Mouse (Mus musculus): ENCODE results near the gene Omd. TPM values are rescaled to one million over a fixed set of nuclear protein-coding genes. Genes with fewer than 3 reads are reported as not detected.

Gene Omd
- not detected in 2 replicates for polyA plus RNA-seq (2012; rRNA removed)

DNA sequence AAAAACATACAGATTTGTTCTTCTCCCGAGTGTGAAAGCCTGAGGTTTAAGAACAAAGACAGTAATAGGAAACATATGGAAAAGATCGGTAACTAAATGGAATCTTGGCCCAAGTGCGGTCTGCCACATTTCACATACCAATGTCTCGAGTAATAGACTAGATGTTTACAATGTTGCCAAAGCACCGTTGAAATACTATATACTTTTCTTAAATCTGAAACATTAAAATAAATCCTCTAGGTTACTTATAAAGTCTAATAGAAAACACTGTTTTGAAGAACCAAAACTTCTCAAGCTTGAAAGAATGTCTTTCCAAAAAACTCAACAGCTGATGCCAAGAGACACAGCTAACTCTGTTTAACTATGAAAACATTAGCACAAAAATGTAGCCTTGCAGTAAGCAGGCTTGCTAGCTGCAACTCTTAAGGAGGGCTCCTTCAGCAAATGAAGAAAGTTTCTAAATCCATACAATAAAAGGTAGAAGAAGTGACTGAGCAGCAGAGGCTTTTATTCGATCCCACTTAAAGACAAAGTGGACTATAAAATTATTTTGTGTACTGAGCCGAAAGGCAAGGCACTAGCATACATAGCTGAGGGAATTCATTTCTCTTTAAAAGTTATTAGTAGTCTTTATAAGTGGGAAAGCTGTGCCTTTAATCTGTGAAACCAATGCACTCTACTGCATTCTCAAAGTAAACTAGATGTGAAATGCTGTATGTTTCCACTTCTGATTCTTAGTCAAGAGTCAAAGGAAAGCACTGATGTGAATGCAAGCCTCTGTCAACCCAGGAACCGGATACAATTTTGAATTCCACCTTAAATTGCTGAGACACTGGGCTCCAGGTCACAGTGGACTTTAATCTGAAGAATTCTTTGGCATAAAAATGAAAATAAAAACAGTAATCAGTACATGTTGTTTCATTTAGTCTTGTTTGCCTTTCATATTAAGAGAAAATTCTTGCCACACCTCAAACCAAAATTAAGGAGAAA, at the start of gene Omd:
Omd (plus strand) TSS at position 922 of the 990 bp plus-strand sequence.
- 72% methylated on average over 8 of the region's 8 CpGs for WGBS
- H3K36me3 ChIP-seq (ENCODE audit: control insufficient read depth, insufficient read depth, low read length): no peaks in the 10 kb centered on the region
- H3K27me3 ChIP-seq (ENCODE audit: control insufficient read depth, insufficient read depth, low read length): no peaks in the 10 kb centered on the region
- no peak within 1 kb of the TSS for H3K27ac ChIP-seq (ENCODE audit: insufficient read depth, low read depth, low read length)
- TF ChIP-seq CTCF (IDR thresholded peaks at IDR 0.05; ENCODE audit: extremely low read depth, insufficient read length, insufficient replicate concordance, low read depth, low read length): no peak
- TF ChIP-seq POLR2A (IDR thresholded peaks at IDR 0.05; ENCODE audit: low read depth, low read length): no peak
- 0 out of 2 replicates have a peak, but pooled peaks cover 1% of the 10 kb centered on the region for H3K4me1 ChIP-seq (ENCODE audit: control insufficient read depth, insufficient read depth, insufficient read length, low read length)
- no peak within 1 kb of the TSS for H3K4me3 ChIP-seq (ENCODE audit: low read depth, low read length)

DNA sequence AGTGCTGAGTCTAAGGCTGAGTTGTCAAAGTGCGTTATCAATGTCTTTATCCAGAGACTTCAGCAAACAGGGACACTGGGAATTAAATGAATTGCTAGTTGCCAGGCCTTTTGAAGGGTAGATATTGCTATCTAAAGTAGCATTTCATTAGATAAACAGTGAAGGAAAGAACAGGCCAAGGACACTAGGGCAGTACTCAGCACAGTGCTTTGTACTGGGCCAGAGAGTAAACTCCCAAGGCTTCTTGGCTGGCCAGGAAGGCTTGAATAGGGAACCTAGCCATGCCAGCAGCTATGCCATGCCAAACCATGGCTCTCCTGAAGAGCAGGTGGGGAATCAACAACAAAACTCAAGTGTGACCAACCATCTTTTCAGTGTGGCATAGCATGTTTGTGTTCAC, 45.3 kb upstream of the Omd start:
- no peaks in the 10 kb centered on the region for H3K36me3 ChIP-seq (ENCODE audit: control insufficient read depth, insufficient read depth, low read length)
- no peak overlapping the region for H3K27ac ChIP-seq (ENCODE audit: insufficient read depth, low read depth, low read length)
- no peaks in the 10 kb centered on the region for H3K4me1 ChIP-seq (ENCODE audit: control insufficient read depth, insufficient read depth, insufficient read length, low read length)
- no peak overlapping the region for H3K4me3 ChIP-seq (ENCODE audit: low read depth, low read length)
- WGBS: 89% methylated on average over 1 of the region's 1 CpGs
- TF ChIP-seq POLR2A (IDR thresholded peaks at IDR 0.05; ENCODE audit: low read depth, low read length) (no peak), CTCF (IDR thresholded peaks at IDR 0.05; ENCODE audit: extremely low read depth, insufficient read length, insufficient replicate concordance, low read depth, low read length) (no peak)
- H3K27me3 ChIP-seq (ENCODE audit: control insufficient read depth, insufficient read depth, low read length): no peaks in the 10 kb centered on the region

DNA sequence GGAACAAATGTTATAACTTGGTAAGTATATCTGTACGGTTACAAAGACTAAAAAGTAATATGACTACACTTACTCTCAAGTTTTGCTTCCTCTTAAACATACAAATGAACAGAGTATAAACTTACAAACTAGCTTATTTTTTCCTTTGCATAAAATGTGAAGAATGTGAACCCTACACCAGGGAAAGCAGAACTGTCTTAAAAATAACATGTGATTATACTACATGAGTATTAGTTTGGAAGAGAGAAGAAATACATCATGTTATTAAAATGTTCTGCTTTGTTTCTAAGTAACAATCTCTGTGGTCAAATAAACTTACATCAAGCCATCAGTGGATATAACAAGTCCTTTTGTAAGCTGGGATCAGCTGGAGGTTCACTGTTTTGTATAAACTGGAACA, 43.6 kb upstream of the Omd start:
- WGBS: 76% methylated on average over 1 of the region's 1 CpGs
- TF ChIP-seq POLR2A (IDR thresholded peaks at IDR 0.05; ENCODE audit: low read depth, low read length): no peak
- TF ChIP-seq CTCF (IDR thresholded peaks at IDR 0.05; ENCODE audit: extremely low read depth, insufficient read length, insufficient replicate concordance, low read depth, low read length): no peak
- Histone ChIP-seq H3K27ac (ENCODE audit: insufficient read depth, low read depth, low read length) (no peak overlapping the region), H3K4me3 (ENCODE audit: low read depth, low read length) (no peak overlapping the region), H3K27me3 (ENCODE audit: control insufficient read depth, insufficient read depth, low read length) (no peaks in the 10 kb centered on the region), H3K36me3 (ENCODE audit: control insufficient read depth, insufficient read depth, low read length) (no peaks in the 10 kb centered on the region), H3K4me1 (ENCODE audit: control insufficient read depth, insufficient read depth, insufficient read length, low read length) (no peaks in the 10 kb centered on the region)

DNA sequence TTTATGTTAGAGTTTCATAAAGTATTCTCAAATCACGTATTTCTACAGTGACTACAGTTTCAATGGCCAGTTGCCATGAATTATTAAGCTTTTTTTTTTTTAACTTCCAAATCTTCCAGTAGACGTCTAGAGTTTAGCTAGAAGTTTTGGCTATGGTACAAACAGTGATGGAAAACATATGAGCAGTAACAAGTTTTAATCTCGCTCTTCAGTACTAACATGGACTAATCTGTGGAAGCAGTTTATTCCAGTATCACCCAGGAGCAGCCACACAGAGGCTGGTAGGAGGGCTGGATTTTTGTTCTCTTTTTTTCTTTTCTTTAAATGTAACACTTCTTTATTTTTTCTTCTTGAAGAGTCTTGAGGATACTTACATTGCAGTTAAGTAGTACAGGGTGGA, 38.0 kb upstream of the Omd start, which contains the start of gene Aspn:
Aspn (plus strand) TSS at position 165 of the 400 bp plus-strand sequence.
- Histone ChIP-seq H3K27ac (ENCODE audit: insufficient read depth, low read depth, low read length) (no peak within 1 kb of the TSS), H3K27me3 (ENCODE audit: control insufficient read depth, insufficient read depth, low read length) (no peaks in the 10 kb centered on the region), H3K36me3 (ENCODE audit: control insufficient read depth, insufficient read depth, low read length) (no peaks in the 10 kb centered on the region), H3K4me3 (ENCODE audit: low read depth, low read length) (no peak within 1 kb of the TSS), H3K4me1 (ENCODE audit: control insufficient read depth, insufficient read depth, insufficient read length, low read length) (no peaks in the 10 kb centered on the region)
- no peak for TF ChIP-seq CTCF (IDR thresholded peaks at IDR 0.05; ENCODE audit: extremely low read depth, insufficient read length, insufficient replicate concordance, low read depth, low read length)
- no peak for TF ChIP-seq POLR2A (IDR thresholded peaks at IDR 0.05; ENCODE audit: low read depth, low read length)
- WGBS: 70% methylated on average over 3 of the region's 3 CpGs

DNA sequence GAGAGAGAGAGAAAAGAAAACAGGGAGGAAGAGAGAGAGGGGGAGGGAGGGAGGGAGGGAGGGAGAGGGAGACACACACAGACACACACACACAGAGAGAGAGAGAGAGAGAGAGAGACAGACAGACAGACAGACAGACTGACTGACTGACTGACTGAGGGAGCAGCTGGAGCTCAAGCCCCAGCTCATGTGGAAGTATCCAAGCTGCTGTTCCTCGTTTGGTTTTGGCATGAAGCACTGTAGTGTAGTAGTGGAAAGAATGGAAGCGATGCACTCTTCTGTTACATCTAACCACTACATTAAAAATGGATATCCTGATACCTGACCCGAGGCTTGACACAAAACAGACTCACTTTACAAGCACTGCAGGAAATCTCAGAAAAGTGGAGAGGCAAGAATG, 36.6 kb upstream of the Omd start:
- 61% methylated on average over 3 of the region's 3 CpGs for WGBS
- no peaks in the 10 kb centered on the region for H3K27me3 ChIP-seq (ENCODE audit: control insufficient read depth, insufficient read depth, low read length)
- no peaks in the 10 kb centered on the region for H3K4me1 ChIP-seq (ENCODE audit: control insufficient read depth, insufficient read depth, insufficient read length, low read length)
- H3K27ac ChIP-seq (ENCODE audit: insufficient read depth, low read depth, low read length): peak overlapping the region; percentile 28; the same call in 1 of the 2 replicates
- no peaks in the 10 kb centered on the region for H3K36me3 ChIP-seq (ENCODE audit: control insufficient read depth, insufficient read depth, low read length)
- TF ChIP-seq POLR2A (IDR thresholded peaks at IDR 0.05; ENCODE audit: low read depth, low read length) (no peak), CTCF (IDR thresholded peaks at IDR 0.05; ENCODE audit: extremely low read depth, insufficient read length, insufficient replicate concordance, low read depth, low read length) (no peak)
- no peak overlapping the region for H3K4me3 ChIP-seq (ENCODE audit: low read depth, low read length)

DNA sequence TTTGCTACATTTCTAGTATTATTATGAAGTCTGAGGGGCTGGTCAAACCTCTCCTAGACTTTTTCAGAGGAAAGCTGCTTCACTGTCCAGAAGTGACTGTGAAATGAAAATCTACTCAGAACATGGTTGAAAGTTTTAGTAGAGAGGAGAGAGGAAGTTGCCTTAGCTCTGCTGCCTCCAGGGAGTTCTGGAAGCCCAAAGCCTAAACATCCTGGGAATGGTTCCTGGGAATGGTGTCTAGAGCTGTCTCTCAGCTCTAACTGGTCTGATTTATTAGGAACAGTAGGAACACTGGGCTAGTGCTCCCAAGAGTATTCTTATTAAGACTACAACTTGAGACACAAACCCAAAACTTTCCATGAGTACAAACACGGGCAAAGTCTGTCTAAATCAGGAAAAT, 35.7 kb upstream of the Omd start:
- 74% methylated on average over 1 of the region's 1 CpGs for WGBS
- TF ChIP-seq POLR2A (IDR thresholded peaks at IDR 0.05; ENCODE audit: low read depth, low read length) (no peak), CTCF (IDR thresholded peaks at IDR 0.05; ENCODE audit: extremely low read depth, insufficient read length, insufficient replicate concordance, low read depth, low read length) (no peak)
- no peaks in the 10 kb centered on the region for H3K27me3 ChIP-seq (ENCODE audit: control insufficient read depth, insufficient read depth, low read length)
- H3K27ac ChIP-seq (ENCODE audit: insufficient read depth, low read depth, low read length): 0 out of 2 replicates have a peak overlapping the region, but pooled peaks have one; percentile 29
- H3K36me3 ChIP-seq (ENCODE audit: control insufficient read depth, insufficient read depth, low read length): no peaks in the 10 kb centered on the region
- no peak overlapping the region for H3K4me3 ChIP-seq (ENCODE audit: low read depth, low read length)
- no peaks in the 10 kb centered on the region for H3K4me1 ChIP-seq (ENCODE audit: control insufficient read depth, insufficient read depth, insufficient read length, low read length)

DNA sequence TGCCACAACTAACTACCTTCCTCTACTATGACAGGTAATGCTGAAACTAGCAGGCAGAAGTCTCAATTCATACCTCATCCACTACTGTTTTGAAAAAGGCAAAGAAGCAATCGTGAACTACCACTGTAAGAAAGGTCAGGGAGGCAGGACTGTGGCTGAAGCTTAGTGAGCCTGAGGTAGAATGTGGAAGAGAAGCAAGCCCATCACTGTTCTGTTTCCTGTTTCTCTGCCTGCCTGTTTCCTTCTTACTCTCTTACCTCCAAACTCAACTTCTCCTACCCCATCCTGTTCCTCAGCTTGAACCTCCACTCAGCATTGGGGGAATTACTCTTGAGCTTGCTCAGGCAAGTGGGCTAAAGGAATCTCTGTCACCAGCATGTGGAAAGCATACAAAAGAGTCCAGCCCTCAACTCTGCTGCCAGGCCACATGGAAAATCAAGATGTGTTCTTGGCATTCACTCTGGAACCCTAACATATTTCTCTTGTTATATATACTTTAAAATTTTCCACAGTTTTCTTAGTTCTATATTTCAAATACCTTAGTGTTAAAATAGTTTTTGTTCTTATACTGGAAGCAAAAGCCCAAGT, 34.6 kb upstream of the Omd start:
- Histone ChIP-seq H3K36me3 (ENCODE audit: control insufficient read depth, insufficient read depth, low read length) (no peaks in the 10 kb centered on the region), H3K27me3 (ENCODE audit: control insufficient read depth, insufficient read depth, low read length) (no peaks in the 10 kb centered on the region), H3K4me3 (ENCODE audit: low read depth, low read length) (no peak overlapping the region), H3K27ac (ENCODE audit: insufficient read depth, low read depth, low read length) (no peak overlapping the region), H3K4me1 (ENCODE audit: control insufficient read depth, insufficient read depth, insufficient read length, low read length) (no peaks in the 10 kb centered on the region)
- TF ChIP-seq CTCF (IDR thresholded peaks at IDR 0.05; ENCODE audit: extremely low read depth, insufficient read length, insufficient replicate concordance, low read depth, low read length) (no peak), POLR2A (IDR thresholded peaks at IDR 0.05; ENCODE audit: low read depth, low read length) (no peak)
- WGBS: 67% methylated on average over 1 of the region's 1 CpGs
